Mouse (Mus musculus): ENCODE measurements around the gene Gm3373.
"Not testable (repeated sequence)": the region's sequence is repeated elsewhere in the genome, so short reads cannot be mapped to it uniquely, and the experiment has no call there.

GRCm38 (mm10) chr14:5741477-5741876 lies at the start of gene Gm3373:
- not testable (repeated sequence) for TF ChIP-seq CTCF (IDR thresholded peaks at IDR 0.05; ENCODE audit: borderline replicate concordance, control insufficient read depth, extremely low read depth, insufficient read depth, low read length, poor library complexity); POLR2A (IDR thresholded peaks at IDR 0.05; ENCODE audit: control insufficient read depth, extremely low read depth, insufficient read depth, low read length, poor library complexity)
